Mouse (Mus musculus) lung, postnatal 36 days (tissue): ENCODE measurements at regions not wholly inside any gene's neighbourhood (a gene's known extent, or its start where the extent isn't known, plus 50 kb on each side); places are given as distances from the start of the nearest gene placed in this dataset.
"Not testable (repeated sequence)": the region's sequence is repeated elsewhere in the genome, so short reads cannot be mapped to it uniquely, and the experiment has no call there.

Experiments
- DNase-seq: peaks from one replicate; pipeline ENCODE4 v3.0.0; 2022; ENCODE audit warnings: mixed read lengths

- no peak for DNase-seq
These were observed 55.9 kb downstream of the Tmem121 start for GRCm38 (mm10) chr12:113241373-113242193.

- no peak for DNase-seq
These were observed 56.4 kb downstream of the Tmem121 start for GRCm38 (mm10) chr12:113242194-113242510.

- DNase-seq, result peak; percentile 28
These were observed 59.0 kb downstream of the Tmem121 start for GRCm38 (mm10) chr12:113244685-113245084.

GRCm38 (mm10) chr12:113253446-113254424, 68.0 kb downstream of the Tmem121 start:
- not testable (repeated sequence) for DNase-seq

- DNase-seq, result no peak
These were observed 69.6 kb downstream of the Tmem121 start for GRCm38 (mm10) chr12:113255331-113255730.

GRCm38 (mm10) chr12:113256628-113257027, 70.9 kb downstream of the Tmem121 start:
- no peak for DNase-seq

GRCm38 (mm10) chr12:113257243-113257642, 71.5 kb downstream of the Tmem121 start:
- peak; percentile 46 for DNase-seq

- DNase-seq, result no peak
These were observed 73.7 kb downstream of the Tmem121 start for GRCm38 (mm10) chr12:113259476-113259875.

GRCm38 (mm10) chr12:113260304-113260703, 74.6 kb downstream of the Tmem121 start:
- DNase-seq, result no peak

GRCm38 (mm10) chr12:113275934-113276333, 90.2 kb downstream of the Tmem121 start:
- DNase-seq, result no peak

- no peak for DNase-seq
These were observed 90.7 kb downstream of the Tmem121 start for GRCm38 (mm10) chr12:113276355-113276942.

- no peak for DNase-seq
These were observed 92.0 kb downstream of the Tmem121 start for GRCm38 (mm10) chr12:113277741-113278140.

- DNase-seq, result no peak
These were observed 106.5 kb downstream of the Tmem121 start for GRCm38 (mm10) chr12:113292029-113292809.

GRCm38 (mm10) chr12:113295924-113296323, 110.2 kb downstream of the Tmem121 start:
- no peak for DNase-seq

GRCm38 (mm10) chr12:113305973-113306372, 120.2 kb downstream of the Tmem121 start:
- no peak for DNase-seq

- DNase-seq, result no peak
These were observed 127.6 kb downstream of the Tmem121 start for GRCm38 (mm10) chr12:113313319-113313718.

GRCm38 (mm10) chr12:113314624-113315023, 128.9 kb downstream of the Tmem121 start:
- DNase-seq, result no peak

GRCm38 (mm10) chr12:113321086-113321485, 135.4 kb downstream of the Tmem121 start:
- DNase-seq, result peak; percentile 10

- no peak for DNase-seq
These were observed 136.4 kb downstream of the Tmem121 start for GRCm38 (mm10) chr12:113322173-113322572.

- no peak for DNase-seq
These were observed 142.1 kb downstream of the Tmem121 start for GRCm38 (mm10) chr12:113327851-113328250.

GRCm38 (mm10) chr12:113330266-113330665, 144.5 kb downstream of the Tmem121 start:
- no peak for DNase-seq

- no peak for DNase-seq
These were observed 146.5 kb downstream of the Tmem121 start for GRCm38 (mm10) chr12:113332226-113332625.
